Mouse (Mus musculus) myocyte (in vitro differentiated cells): ENCODE results near the gene Gm13695. TPM values are rescaled to one million over a fixed set of nuclear protein-coding genes. Genes with fewer than 3 reads are reported as not detected.
"Not testable (repeated sequence)": the region's sequence is repeated elsewhere in the genome, so short reads cannot be mapped to it uniquely, and the experiment has no call there.

Experiments
- H3K27me3 ChIP-seq: one replicate; pipeline ENCODE4 v1.6.1; 2011; ENCODE audit not compliant: control insufficient read depth, insufficient read depth, insufficient read length
- H3K36me3 ChIP-seq: one replicate; pipeline ENCODE4 v1.6.1; 2011; ENCODE audit not compliant: control insufficient read depth, insufficient read depth
- H3K4me2 ChIP-seq: one replicate; pipeline ENCODE4 v1.6.1; 2011; ENCODE audit warnings: low read depth, control low read depth
- H3K4me3 ChIP-seq: one replicate; pipeline ENCODE4 v1.5.1; 2011; ENCODE audit warnings: mild to moderate bottlenecking, control low read depth, moderate library complexity
- H3K79me2 ChIP-seq: one replicate; pipeline ENCODE4 v1.6.1; 2011; ENCODE audit not compliant: control insufficient read depth, insufficient read depth
- H3ac ChIP-seq: one replicate; pipeline ENCODE4 v1.6.1; 2011; ENCODE audit not compliant: control insufficient read depth, insufficient read length
- CEBPB ChIP-seq: IDR thresholded peaks from 2 replicates; pipeline ENCODE4 v1.6.1; 2011; ENCODE audit warnings: mild to moderate bottlenecking, moderate library complexity; ENCODE audit not compliant: poor library complexity, insufficient read depth, severe bottlenecking
- E2F4 ChIP-seq: IDR thresholded peaks from one replicate; pipeline ENCODE4 v1.6.1; 2011; ENCODE audit warnings: mild to moderate bottlenecking, control low read depth, moderate library complexity; ENCODE audit not compliant: insufficient read depth
- MAX ChIP-seq: IDR thresholded peaks from one replicate; pipeline ENCODE4 v1.6.1; 2011; ENCODE audit warnings: low read depth, mild to moderate bottlenecking, control low read depth
- MYOD1 ChIP-seq, 3 experiments: IDR thresholded peaks; one replicate each; pipeline ENCODE4 v1.6.1; 2011; ENCODE audit warnings: control low read depth in 2 of 3, low read depth in 2 of 3, mild to moderate bottlenecking in 2 of 3, moderate library complexity in 1 of 3; ENCODE audit not compliant: insufficient read length in 2 of 3, control insufficient read depth in 1 of 3
- MYOG ChIP-seq, 3 experiments: IDR thresholded peaks; one replicate each; pipeline ENCODE4 v1.6.1; 2011; ENCODE audit warnings: control low read depth in 2 of 3, low read depth in 2 of 3, mild to moderate bottlenecking in 2 of 3; ENCODE audit not compliant: insufficient read length in 2 of 3, control insufficient read depth in 1 of 3, insufficient read depth in 1 of 3
- POLR2A ChIP-seq: IDR thresholded peaks from one replicate; pipeline ENCODE4 v1.6.1; 2011; ENCODE audit warnings: low read depth, mild to moderate bottlenecking, control low read depth, moderate library complexity; ENCODE audit not compliant: insufficient read length
- POLR2AphosphoS2 ChIP-seq: IDR thresholded peaks from one replicate; pipeline ENCODE4 v1.6.1; 2011; ENCODE audit warnings: low read depth, control low read depth; ENCODE audit not compliant: insufficient read length
- REST ChIP-seq: IDR thresholded peaks from one replicate; pipeline ENCODE4 v1.6.1; 2011; ENCODE audit warnings: mild to moderate bottlenecking, control low read depth, moderate library complexity; ENCODE audit not compliant: insufficient read depth, insufficient read length
- SRF ChIP-seq: IDR thresholded peaks from one replicate; pipeline ENCODE4 v1.6.1; 2011; ENCODE audit warnings: low read depth; ENCODE audit not compliant: control insufficient read depth, insufficient read length
- TCF12 ChIP-seq: IDR thresholded peaks from one replicate; pipeline ENCODE4 v1.6.1; 2011; ENCODE audit warnings: mild to moderate bottlenecking, control low read depth; ENCODE audit not compliant: poor library complexity, insufficient read depth, severe bottlenecking
- TCF3 ChIP-seq: IDR thresholded peaks from one replicate; pipeline ENCODE4 v1.6.1; 2011; ENCODE audit warnings: low read depth, control low read depth; ENCODE audit not compliant: insufficient read length
- USF1 ChIP-seq: IDR thresholded peaks from one replicate; pipeline ENCODE4 v1.6.1; 2011; ENCODE audit warnings: low read depth, mild to moderate bottlenecking, control low read depth, moderate library complexity
- polyA plus RNA-seq: library from polyadenylated mRNA; unstranded; fragments of >200 nt; fragmentation: generic; extraction: Trizol; gene quantifications from one replicate; pipeline ENCODE4 v1.2.1, GENCODE M21; 2012; ENCODE audit warnings: missing spikeins

The Gm13695 gene
- polyA plus RNA-seq, 1 experiment: not detected

- H3K4me2 ChIP-seq, H3K4me3 ChIP-seq, H3K79me2 ChIP-seq, H3ac ChIP-seq, H3K27me3 ChIP-seq, H3K36me3 ChIP-seq: not testable (repeated sequence)
These were observed 17.3 kb downstream of the Gm13695 start, which contains the start of gene Gm13697 for GRCm38 (mm10) chr2:83984443-83984842. TSS of gene Gm13697 (plus strand) at chr2:83984743.

- not testable (repeated sequence) for H3K36me3 ChIP-seq, H3K4me2 ChIP-seq, H3ac ChIP-seq, H3K79me2 ChIP-seq, H3K4me3 ChIP-seq, H3K27me3 ChIP-seq
These were observed 23.1 kb downstream of the Gm13695 start, which contains the start of gene Gm13691 for GRCm38 (mm10) chr2:83990253-83990652. TSS of gene Gm13691 (plus strand) at chr2:83990553.

- H3K4me2 ChIP-seq: peak overlapping the region; percentile 68
These were observed 26.6 kb downstream of the Gm13695 start for GRCm38 (mm10) chr2:83993639-83994255.

GRCm38 (mm10) chr2:83994526-83994925 lies 27.4 kb downstream of the Gm13695 start:
- H3K79me2 ChIP-seq, H3ac ChIP-seq, H3K4me3 ChIP-seq, H3K4me2 ChIP-seq, H3K36me3 ChIP-seq, H3K27me3 ChIP-seq: not testable (repeated sequence)

More at GRCm38 (mm10) chr2:83993639-83994255, 26.6 kb downstream of the Gm13695 start:
- not testable (repeated sequence) for H3K36me3 ChIP-seq, H3K4me3 ChIP-seq, H3K27me3 ChIP-seq, H3K79me2 ChIP-seq, H3ac ChIP-seq

GRCm38 (mm10) chr2:84008913-84009312 lies 41.8 kb downstream of the Gm13695 start:
- no peaks in the 10 kb centered on the region for H3K36me3 ChIP-seq
- H3K79me2 ChIP-seq: no peaks in the 10 kb centered on the region
- no peaks in the 10 kb centered on the region for H3K27me3 ChIP-seq
- TF ChIP-seq TCF3 (no peak), POLR2A (no peak), POLR2AphosphoS2 (no peak), REST (no peak), CEBPB (no peak), SRF (no peak)
- H3K4me3 ChIP-seq: no peak overlapping the region
- H3K4me2 ChIP-seq: no peak overlapping the region
- no peak overlapping the region for H3ac ChIP-seq

GRCm38 (mm10) chr2:84009818-84010217 lies 42.7 kb downstream of the Gm13695 start:
- Histone ChIP-seq H3ac (no peak overlapping the region), H3K27me3 (no peaks in the 10 kb centered on the region), H3K4me2 (no peak overlapping the region), H3K4me3 (no peak overlapping the region), H3K79me2 (no peaks in the 10 kb centered on the region), H3K36me3 (no peaks in the 10 kb centered on the region)
- no peak for TF ChIP-seq MAX
- TF ChIP-seq REST: no peak
- no peak for TF ChIP-seq CEBPB
- no peak for TF ChIP-seq TCF12
- TF ChIP-seq TCF3: no peak
- TF ChIP-seq E2F4: no peak
- TF ChIP-seq MYOD1 (IDR thresholded peaks at IDR 0.05; ENCODE audit: control insufficient read depth in 1 of 3, insufficient read length in 2 of 3, low read depth in 2 of 3): no peak
- no peak for TF ChIP-seq SRF
- no peak for TF ChIP-seq POLR2A
- no peak for TF ChIP-seq MYOG (IDR thresholded peaks at IDR 0.05; ENCODE audit: control insufficient read depth in 1 of 3, insufficient read depth in 1 of 3, insufficient read length in 2 of 3, low read depth in 2 of 3)
- no peak for TF ChIP-seq USF1
- TF ChIP-seq POLR2AphosphoS2: no peak
